Mouse (Mus musculus) forelimb bud, embryonic 11.5 days (tissue): Measurements from ENCODE around the gene Hk2.

Source experiments
- DNase-seq: peaks from one replicate; pipeline ENCODE4 v3.0.0-alpha.2; 2012; ENCODE audit warnings: low read depth, low spot score

Hk2 gene

DNA sequence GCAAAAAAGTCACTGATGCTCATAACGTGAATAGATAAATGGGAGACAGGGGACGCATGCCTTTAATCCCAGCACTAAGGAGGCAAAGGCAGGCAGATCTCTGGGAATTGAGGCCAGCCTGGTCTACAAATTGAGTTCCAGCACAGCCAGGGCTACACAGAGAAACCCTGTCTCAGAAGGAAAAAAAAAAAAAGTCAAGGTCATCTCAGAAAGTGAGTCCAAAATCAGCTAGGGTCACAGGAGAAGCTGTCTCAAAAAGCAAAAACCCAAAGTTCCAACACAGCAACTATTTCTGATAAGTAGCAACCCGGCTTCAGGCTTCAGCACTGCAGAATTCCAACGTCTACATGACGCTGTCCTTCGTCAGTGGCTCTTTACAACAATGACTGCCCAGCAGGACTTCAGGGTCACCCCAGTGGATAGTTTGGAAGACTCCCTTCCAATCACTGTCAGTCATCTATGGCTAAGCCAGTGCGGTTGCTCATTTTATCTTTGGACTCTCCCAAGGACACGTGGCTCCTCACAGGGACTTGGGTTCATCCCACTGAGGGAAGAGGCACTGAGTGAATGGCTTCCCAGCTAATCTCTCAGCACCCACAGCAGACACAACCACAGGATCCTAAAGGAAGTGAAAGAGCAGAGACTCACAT is 33.3 kb downstream of the Hk2 start:
- DNase-seq = no peak

DNA sequence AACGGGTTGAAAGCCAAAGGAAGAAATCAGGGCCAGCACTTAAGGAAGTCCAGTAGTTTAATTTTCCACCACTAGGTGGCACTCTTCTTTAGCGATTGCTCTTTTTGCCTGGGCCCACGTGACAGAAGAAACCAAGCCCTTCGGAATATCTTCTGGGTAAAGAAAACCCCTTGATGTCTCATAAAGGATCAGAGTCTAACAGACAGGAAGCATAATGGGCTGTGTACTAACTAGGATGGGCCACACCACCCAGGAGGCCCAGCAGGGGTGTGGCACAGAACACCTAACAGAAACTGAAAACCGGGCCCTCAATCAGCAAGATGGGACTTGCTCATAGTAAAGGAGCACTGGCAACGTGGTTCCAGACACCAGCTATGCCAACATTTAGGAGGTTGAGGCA is 34.0 kb downstream of the Hk2 start:
- peak; percentile 61 for DNase-seq

DNA sequence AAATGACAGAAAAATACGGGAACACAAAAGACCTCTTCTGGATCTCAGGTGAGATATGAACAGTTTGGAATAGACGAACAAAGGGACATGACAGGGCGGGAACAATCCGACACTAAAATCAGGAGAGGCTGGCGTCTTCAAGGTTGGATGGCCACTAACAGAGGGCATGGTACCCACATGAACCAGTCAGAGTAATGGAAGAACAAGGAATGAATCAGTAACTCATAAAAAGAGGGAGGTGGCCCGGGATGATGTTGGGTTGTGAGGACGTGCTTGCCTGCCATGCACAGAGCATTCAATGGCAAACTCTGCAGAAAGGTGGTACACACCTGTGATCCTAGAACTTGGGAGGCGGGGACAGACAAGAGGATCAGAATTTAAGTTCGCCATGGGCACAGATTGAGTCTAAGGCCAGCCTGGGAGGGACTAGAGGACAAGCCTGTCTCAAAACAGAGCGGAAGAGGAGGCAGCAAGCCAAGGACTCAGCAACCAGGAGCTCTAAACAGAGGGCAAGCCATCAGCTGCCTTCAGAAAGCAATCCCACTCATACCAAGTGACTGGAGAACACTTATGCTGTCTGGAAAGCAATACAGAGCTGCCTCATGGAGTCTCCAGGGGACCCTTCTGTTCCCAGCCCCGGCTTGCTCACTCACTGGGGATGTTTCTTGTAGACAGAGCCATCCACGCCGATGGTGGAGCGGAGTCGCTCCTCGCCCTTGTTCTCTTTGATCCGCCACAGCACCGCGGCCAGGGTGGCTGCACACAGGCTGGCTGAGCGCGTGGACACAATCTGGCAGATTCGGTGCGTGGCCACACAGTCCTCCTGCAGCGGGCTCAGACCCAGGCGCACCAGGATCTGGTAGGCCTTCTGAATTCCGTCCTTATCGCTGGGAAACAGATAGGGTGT is 36.4 kb downstream of the Hk2 start:
- DNase-seq = no peak

DNA sequence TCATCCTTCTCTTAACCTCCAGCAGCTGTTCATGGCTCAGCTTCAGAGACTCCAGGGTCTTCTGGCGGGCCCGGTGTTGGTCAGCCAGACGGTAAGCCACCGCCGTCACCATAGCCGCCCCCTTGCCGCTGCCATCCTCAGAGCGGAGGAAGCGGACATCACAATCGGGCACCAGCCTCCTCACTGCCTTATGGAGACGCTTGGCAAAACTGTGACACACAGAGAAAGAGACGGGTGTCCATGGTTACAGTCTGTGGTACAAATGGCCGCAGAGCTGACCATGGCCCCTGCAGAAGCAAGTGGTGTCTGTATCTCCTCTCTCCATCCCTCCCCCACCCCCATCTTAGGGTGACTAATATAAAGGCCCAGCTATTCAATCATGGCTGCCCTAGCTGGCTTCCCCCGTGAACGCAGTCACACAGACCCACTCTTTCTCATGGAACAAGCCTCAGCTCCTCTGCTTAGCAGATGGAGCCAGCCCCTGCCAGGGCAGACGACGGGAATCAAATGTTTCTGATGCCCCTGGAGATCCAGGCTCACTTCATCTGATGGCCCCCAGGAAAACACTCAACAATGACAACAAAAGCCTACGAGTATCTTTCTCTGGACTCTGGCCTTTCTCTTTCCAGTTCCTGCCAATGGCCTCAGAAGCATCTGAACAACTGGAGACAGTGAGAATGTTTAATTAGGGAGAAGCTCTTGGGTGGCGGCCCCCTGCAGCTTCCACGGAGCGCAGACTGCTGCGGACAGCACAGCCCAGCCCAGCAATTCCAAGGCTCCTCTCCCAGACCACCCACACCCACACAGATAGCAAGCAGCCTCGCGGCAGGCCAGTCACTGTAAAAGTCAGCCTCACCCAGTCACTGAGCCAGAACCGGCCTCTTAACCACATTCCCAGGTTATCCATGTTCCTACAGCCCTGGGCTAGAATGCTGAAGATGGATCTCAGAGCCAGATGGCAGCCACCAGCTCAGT is 37.3 kb downstream of the Hk2 start:
- DNase-seq = no peak

DNA sequence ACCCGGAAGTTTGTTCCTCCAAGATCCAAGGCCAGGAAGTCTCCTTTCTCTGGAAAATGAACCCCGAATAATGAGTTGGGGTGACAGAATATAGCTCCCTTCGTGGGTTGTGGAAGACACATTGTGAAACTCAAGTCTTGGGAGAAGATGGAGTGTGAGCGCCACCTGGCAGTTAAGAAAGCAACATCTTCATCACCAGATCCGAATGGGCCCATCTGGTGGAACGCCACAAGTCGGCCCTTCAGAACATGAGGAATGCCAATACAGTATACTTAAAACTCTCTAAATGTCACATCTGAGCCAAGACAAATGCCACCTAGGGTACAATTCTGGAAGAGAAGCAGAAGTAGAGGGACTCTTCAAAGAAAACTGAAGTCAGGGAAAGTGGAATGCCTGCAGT is 38.9 kb downstream of the Hk2 start:
- no peak for DNase-seq

DNA sequence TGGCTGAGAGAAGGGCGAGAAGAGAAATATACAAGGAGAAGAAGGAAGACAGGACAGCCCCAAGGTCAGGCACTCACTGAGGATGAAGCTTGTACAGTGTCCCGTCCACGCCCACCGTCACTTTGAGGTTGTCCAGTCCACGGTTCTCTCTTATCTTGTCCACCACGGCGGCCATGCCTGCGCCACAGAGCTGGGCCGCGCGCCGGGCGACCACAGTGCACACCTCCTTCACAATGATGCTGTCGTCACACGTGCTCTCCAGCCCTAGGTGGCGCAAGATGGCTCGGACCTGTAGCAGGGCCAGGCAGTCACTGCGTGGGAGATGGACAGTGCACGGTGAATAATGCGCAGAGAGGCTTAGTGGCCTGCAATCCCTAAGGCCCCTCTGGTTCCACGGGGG is 45.6 kb downstream of the Hk2 start:
- DNase-seq = no peak

DNA sequence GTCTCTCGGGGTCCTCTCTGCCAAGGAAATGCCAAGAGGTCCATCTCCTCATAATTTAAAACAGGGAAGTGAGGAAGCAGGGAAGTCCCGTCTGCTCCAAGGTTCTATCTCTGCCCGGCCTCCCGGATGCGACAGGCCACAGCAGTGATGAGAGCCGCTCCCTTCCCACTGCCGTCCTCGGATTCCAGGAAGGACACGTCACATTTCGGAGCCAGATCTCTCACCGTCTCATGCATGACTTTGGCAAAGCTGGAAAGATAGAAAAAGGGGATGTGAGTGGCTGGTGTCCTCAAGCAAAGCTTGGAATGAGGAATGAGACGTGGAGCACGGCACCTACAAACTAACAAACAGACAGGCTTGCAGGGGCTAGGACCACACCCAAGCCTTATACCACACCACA is 47.0 kb downstream of the Hk2 start:
- no peak for DNase-seq

DNA sequence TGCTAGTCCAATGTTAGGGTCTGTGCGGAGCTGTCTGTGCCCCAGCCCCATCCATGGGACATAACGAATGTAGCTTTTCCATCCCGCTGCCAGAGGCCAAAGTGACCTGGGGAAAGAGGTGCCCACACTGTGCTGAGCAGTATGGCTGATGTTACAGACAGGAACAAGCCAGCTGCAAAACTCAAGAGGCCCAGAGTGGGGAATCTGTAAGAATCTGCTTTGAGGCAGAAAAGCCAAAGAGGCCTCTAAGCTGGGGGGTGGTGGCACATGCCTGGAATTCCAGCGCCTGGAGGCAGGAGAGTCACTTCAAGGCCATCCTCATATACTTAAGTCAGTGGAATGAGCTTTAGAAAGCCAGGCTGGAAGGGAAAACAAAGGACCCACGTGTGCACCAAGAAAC is 50.9 kb downstream of the Hk2 start:
- DNase-seq = peak; percentile 41

DNA sequence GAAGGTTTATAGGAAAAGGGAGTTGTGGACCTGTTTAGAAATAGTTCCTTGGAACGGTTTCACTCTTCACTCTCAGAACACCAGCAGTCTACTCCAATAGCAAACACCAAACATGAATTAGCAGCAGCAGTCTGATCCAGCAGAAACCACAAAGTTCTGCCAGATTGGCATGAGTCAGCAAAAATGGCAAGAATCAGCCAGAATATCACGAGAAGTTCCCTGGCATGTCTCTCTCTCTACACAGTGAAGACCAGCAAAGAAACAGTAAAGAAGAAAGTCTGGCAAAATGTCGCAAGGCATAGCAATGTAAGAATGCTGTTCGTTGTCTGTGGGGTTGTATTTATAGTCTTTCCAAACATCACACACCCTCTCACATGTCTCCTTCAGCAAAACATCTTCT is 58.1 kb downstream of the Hk2 start:
- no peak for DNase-seq

DNA sequence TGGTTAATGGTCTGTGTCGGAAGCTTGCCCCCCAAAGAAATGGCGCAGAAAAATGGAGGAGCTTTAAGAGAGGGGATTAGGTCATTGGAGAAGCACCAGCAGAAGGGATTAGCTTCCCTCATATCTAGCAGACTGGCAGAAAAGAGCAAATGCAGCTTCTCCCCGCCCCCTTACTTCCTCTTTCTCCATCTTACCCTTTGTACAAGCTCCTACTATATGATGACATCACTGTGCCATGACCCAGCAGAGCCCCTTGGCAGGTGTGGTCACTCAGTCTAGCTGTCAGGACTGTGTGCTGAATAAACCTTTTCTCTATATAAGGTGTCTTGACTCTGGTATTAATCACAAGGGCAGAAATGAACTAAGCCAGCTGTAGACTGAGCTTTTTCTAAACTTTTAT is 58.6 kb downstream of the Hk2 start:
- DNase-seq = no peak

DNA sequence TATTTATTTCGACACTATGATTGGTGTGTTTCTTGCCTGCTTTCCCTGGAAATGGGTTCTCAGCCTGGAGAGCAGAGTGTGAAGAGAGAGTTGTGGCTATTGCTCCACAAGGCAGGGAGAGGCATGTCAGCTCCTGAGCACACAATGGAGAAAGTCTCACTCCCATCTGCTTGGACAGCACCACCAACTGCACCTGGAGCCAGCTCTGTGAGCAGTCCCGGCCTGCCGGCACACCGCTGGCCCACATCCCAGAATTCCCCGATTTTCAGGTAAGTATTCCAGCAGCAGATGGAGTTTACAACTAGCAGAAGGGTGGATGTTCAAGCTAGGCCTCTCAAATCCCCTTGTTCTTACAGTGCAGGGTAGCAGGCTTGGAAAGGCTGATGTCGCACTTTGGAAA is 59.0 kb downstream of the Hk2 start:
- no peak for DNase-seq

DNA sequence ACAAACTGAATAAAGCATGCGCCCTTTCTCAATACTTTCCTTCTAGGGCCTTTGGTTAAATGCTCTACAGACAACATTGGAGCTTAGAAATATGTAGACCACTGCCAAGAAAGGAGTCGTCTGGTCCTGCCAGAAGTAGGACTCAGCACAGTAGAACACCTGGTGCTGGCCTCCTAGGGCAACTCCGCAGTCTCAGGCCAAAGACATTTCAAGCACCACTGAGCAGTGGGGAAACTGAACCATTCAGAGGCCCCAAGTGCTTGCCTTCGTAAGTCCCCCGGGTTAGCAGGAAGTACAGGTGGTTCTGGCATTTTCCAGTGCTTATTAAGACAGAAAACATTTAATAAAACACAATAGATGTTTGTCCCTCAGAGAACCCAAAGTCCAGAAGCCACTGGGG is 59.4 kb downstream of the Hk2 start:
- no peak for DNase-seq

DNA sequence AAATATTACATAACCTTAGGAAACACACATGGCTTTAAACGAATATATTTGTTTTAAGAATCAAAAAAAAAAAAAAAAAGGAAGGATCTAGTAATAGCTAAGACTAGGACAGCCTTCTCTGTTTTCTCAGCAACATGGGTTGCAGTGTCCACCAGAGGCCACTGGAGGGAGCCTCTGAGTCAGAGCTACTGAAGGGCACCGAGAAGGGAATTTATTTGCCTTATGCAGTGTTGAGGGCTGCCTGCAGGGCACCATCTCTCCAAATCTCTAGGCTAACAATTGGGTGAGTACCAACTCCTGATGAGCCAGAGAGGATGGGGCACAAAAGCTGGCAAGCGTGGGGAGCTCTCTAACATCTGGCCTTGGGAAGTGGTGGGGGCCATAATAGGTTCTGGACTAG is 60.0 kb downstream of the Hk2 start:
- peak; percentile 77 for DNase-seq

DNA sequence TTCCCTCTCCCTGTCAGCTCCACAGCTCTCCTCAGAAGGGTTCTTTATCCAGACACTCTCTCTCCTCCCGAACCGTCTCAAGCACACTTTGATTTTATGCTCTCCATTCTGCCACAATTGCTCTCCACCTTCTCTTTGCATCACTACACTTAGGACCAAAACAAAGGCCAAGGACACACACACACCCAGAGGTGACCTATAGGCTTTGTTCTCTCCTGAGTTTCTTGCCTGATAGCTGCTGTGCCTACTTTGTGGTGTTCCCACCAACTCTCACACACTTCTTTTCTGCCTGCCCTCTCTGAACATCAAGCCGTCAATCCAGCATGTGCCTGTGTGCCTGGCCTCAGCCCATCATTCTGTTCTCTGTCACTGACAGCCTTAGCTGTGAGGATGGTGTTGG is 66.5 kb downstream of the Hk2 start:
- DNase-seq = no peak

DNA sequence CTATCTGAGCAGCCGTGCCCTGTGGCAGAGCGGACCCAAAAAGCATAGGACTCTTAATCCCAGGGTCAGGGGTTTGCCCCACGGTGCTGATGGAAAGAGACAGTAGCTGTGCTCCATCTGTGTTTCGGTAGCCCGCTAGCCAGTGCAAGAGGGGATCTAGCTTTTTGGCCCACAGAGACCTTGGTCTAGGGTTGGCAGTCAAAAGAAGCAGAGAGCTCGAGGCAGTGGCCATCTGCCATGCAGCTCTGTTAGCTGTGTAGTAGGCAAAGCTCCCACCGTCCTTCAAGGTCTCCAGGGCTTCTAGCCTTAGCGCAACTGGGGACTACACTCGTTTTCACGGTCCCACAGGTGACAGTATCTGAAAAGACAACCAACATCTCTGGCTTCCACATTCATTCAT is 67.0 kb downstream of the Hk2 start:
- DNase-seq = no peak

DNA sequence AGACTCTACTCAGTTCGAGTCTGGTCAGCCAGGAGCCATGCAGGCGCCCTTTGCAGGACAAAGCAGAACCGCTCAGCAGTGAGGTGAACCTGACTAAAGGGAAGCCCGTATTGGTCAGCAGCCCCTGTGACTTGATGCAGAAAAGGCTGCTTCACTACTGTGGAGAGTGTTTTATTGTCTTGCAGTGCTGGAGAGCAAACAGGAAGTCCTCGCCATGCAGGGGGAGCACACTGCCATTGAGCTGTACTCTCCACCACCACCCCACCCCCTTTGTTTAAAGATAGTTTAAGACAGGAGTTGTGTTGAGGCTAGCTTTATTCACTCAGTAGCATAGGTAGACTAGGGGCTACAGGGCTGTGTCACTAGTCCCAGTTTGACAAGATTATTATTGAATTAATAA is 69.0 kb downstream of the Hk2 start, which contains the start of gene Pole4:
Gene Pole4 (minus strand): TSS at position 145 of the 400 bp plus-strand sequence.
- DNase-seq = no peak

DNA sequence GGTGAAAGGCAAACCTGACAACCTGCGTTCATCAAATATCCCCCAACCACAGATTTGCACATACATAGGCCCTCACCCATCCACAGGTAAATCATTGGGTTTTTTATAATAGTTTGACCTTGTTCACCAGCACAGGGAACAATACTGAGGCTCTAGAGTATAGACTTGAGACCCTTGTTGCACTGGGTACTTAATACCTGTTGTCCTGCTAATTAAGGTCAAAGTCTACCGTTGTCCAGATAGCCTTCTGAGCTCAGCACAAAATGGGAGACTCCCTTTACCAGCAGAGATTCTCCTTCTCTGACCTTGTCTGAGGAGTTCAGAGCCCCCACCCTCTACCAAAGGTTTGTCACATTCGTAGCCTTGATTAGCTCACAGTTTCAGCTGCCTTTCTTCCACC is 70.5 kb downstream of the Hk2 start:
- DNase-seq = no peak

DNA sequence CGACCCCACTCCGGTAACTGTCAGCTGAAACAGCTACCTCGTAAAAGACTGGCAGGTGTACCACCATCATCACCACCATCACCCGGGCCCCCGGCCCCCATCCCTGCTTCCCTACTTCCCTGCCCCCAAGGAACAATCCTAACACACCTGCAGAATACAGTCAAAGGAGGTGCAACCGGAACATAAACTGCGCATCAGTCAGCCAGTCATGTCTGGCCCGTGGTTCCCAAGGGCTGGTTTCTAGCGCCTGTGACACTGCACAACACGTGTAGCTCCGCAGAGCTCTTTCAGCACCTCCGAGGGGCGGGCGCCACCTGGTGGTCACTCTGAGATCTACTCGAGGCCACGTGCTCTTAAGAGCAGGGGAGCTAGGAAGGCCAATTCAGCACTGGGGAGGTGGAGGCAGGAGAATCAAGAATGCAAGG is 71.6 kb downstream of the Hk2 start:
- peak; percentile 80 for DNase-seq

DNA sequence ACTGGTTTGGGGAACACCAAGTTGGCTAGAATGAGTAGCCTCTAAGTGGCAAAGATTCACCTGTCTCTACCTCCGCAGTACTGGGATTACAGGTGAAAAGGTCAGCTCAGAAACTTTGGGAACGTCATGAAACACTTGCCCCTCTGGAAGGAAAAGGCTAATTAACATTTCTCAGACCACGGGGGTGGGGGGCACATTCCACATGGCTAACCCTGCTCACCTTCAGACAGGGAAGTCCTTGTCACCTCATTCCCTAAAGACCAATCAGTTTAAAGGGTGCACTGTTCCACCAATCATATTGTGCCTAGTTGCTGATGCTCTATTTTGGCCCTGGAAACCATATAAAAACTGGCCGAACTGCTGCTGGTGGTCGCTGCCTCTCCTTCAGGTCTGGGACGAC is 73.0 kb downstream of the Hk2 start:
- DNase-seq = no peak

DNA sequence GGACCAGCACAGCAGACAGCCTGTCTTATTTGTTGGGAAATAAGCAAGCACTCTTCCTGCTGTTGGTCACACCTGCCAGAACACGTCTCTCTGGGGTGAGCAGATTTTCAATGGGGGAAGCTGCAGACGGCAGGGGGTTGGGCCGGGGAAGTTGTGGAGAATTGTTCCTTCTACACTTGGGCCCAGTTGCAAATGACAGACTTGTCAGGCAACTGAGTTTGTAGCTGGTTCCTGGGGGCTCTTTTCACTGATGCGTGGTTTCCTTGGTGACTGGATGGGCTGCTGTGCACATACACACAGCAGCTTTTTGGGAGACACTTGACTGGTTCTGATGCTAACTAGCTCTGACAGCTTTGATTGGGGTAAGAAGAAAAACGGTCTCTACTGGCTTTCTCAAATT is 74.4 kb downstream of the Hk2 start:
- no peak for DNase-seq

DNA sequence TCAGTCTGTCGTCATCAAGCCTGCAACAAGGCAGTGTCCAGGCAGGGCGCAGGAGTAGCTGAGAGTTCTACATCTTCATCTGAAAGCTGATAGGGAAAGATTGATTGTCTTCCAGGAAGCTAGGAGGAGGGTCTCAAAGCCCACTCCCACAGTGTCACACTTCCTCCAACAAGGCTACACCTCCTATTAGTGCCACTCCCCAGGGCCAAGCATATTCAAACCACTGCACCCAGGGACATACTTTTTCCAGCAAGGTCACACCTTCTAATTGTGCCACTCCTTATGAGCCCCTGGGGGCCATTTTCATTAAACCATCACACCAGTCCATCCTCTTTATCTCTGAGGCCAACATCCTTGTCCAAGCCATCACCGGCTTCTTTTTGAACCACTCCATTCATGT is 77.5 kb downstream of the Hk2 start:
- DNase-seq = no peak

DNA sequence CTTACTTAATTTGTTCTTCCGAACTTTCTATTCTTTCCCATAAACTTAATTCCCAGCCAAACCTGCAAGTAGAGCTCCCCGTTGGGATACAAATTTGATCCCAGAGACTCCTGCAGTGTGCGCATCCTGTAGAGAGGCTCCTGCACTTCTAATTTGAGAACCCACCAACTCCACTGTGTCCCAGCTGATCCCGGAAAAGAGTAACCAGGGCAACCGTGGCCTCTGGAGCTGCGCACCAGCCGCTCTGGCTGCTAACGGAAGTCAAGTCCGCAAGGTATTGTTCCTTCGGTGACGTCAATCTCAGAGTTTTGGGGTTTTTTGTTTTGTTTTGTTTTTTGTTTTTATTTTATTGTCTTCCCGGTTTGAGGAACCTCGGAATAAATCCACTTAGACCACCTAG is 79.6 kb downstream of the Hk2 start:
- DNase-seq = no peak
